Mouse (Mus musculus) limb, embryonic 10.5 days (tissue): ENCODE measurements around the gene Olfr410. TPM values are rescaled to one million over a fixed set of nuclear protein-coding genes. Genes with fewer than 3 reads are reported as not detected.

Experiments
- DNase-seq: peaks from one replicate; pipeline ENCODE4 v3.0.0-alpha.2; 2017; ENCODE audit warnings: low spot score
- H3K27ac ChIP-seq: fragments of 300-500 bp; sonication (generic); 2 replicates; pipeline ENCODE4 v1.5.1; 2016; ENCODE audit warnings: mild to moderate bottlenecking
- H3K27me3 ChIP-seq: fragments of 300-500 bp; sonication (generic); 2 replicates; pipeline ENCODE4 v1.6.1; 2016; ENCODE audit warnings: low read depth, mild to moderate bottlenecking; ENCODE audit not compliant: poor library complexity, severe bottlenecking
- H3K36me3 ChIP-seq: fragments of 300-500 bp; sonication (generic); 2 replicates; pipeline ENCODE4 v1.6.1; 2016; ENCODE audit warnings: mild to moderate bottlenecking, moderate library complexity
- H3K4me1 ChIP-seq: fragments of 300-500 bp; sonication (generic); 2 replicates; pipeline ENCODE4 v1.6.1; 2016
- H3K4me3 ChIP-seq: fragments of 300-500 bp; sonication (generic); 2 replicates; pipeline ENCODE4 v1.5.1; 2016; ENCODE audit warnings: mild to moderate bottlenecking, moderate library complexity
- H3K9me3 ChIP-seq: fragments of 300-500 bp; sonication (generic); replicated peaks from 2 replicates; pipeline ENCODE4 v1.6.1; 2016; ENCODE audit warnings: mild to moderate bottlenecking
- WGBS: fragments of 180-500 bp; shearing (Covaris S2); methylation state at CpG from one replicate; pipeline ENCODE4 v1.1.7; 2016; 5-methylcytosine and 5-hydroxymethylcytosine counted together
- polyA plus RNA-seq: library from polyadenylated mRNA; unstranded; fragments of >200 nt; fragmentation: Nextera tagmentation; extraction: Ambion mirVana; gene quantifications from 2 replicates; pipeline ENCODE4 v1.2.1, GENCODE M21; 2016

Olfr410 gene
- not detected in 2 replicates for polyA plus RNA-seq

- 83% methylated on average over 6 of the region's 6 CpGs for WGBS
- Histone ChIP-seq H3K9me3 (no peaks in the 10 kb centered on the region), H3K4me1 (no peaks in the 10 kb centered on the region), H3K4me3 (no peak within 1 kb of the TSS), H3K27ac (no peak within 1 kb of the TSS), H3K36me3 (no peaks in the 10 kb centered on the region), H3K27me3 (no peaks in the 10 kb centered on the region)
- no peak for DNase-seq
Measured at GRCm38 (mm10) chr11:74337931-74338330, at the start of gene Olfr410. Gene Olfr410 (minus strand): TSS chr11:74338031.

- H3K9me3 ChIP-seq: no peaks in the 10 kb centered on the region
- 83% methylated on average over 5 of the region's 5 CpGs for WGBS
- no peak for DNase-seq
- no peaks in the 10 kb centered on the region for H3K27me3 ChIP-seq
- no peak overlapping the region for H3K4me3 ChIP-seq
- H3K27ac ChIP-seq: no peak overlapping the region
- H3K4me1 ChIP-seq: peaks cover 6% of the 10 kb centered on the region; the same call in 1 of the 2 replicates
- H3K36me3 ChIP-seq: no peaks in the 10 kb centered on the region
Measured at GRCm38 (mm10) chr11:74387203-74387602, 49.4 kb upstream of the Olfr410 start.

GRCm38 (mm10) chr11:74385674-74386073 lies 47.8 kb upstream of the Olfr410 start:
- Histone ChIP-seq H3K27me3 (no peaks in the 10 kb centered on the region), H3K36me3 (no peaks in the 10 kb centered on the region), H3K4me3 (no peak overlapping the region), H3K9me3 (no peaks in the 10 kb centered on the region), H3K4me1 (peaks cover 6% of the 10 kb centered on the region; the same call in 1 of the 2 replicates), H3K27ac (no peak overlapping the region)
- DNase-seq: no peak
- 91% methylated on average over 9 of the region's 9 CpGs for WGBS

GRCm38 (mm10) chr11:74379166-74379873 lies 41.5 kb upstream of the Olfr410 start:
- no peak for DNase-seq
- H3K27ac ChIP-seq: no peak overlapping the region
- WGBS: 73% methylated on average over 4 of the region's 4 CpGs

GRCm38 (mm10) chr11:74376847-74377246 lies 39.0 kb upstream of the Olfr410 start:
- Histone ChIP-seq H3K36me3 (no peaks in the 10 kb centered on the region), H3K9me3 (no peaks in the 10 kb centered on the region), H3K4me1 (peaks cover 5% of the 10 kb centered on the region; the same call in 1 of the 2 replicates), H3K4me3 (no peak overlapping the region), H3K27me3 (no peaks in the 10 kb centered on the region), H3K27ac (no peak overlapping the region)
- DNase-seq: peak; percentile 37
- WGBS: 82% methylated on average over 3 of the region's 3 CpGs

More at GRCm38 (mm10) chr11:74379166-74379873, 41.5 kb upstream of the Olfr410 start:
- no peaks in the 10 kb centered on the region for H3K27me3 ChIP-seq
- H3K9me3 ChIP-seq: no peaks in the 10 kb centered on the region
- H3K4me3 ChIP-seq: no peak overlapping the region
- H3K36me3 ChIP-seq: no peaks in the 10 kb centered on the region
- H3K4me1 ChIP-seq: peaks cover 5% of the 10 kb centered on the region; the same call in 1 of the 2 replicates

GRCm38 (mm10) chr11:74371393-74372100 lies 33.7 kb upstream of the Olfr410 start:
- Histone ChIP-seq H3K4me3 (no peak overlapping the region), H3K4me1 (no peaks in the 10 kb centered on the region), H3K9me3 (no peaks in the 10 kb centered on the region), H3K27me3 (peaks cover 5% of the 10 kb centered on the region; the same call in 1 of the 2 replicates), H3K27ac (no peak overlapping the region), H3K36me3 (no peaks in the 10 kb centered on the region)
- 18% methylated on average over 22 of the region's 22 CpGs for WGBS
- peak; percentile 88 for DNase-seq

DNA sequence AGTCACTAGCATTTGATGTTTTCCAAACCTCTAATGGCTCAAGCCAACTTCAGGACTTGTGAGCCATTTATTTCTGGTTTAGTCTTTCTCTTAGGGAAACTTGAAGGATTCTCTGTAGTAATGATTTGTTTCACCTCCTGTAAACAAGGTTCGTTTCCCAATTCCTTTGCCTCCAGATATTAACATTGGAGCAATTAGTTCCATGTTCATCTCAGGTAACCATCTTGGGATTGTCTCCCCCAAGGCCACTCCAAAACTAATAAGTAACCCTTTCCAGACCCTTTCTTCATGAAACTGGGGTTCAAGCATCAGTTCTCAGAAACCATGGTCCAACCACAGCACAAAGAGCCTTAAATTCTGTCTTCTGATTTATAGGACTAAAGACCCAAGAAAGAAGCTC lies 23.9 kb upstream of the Olfr410 start, which contains the start of gene Olfr412:
Olfr412 (plus strand) TSS at position 301 of the 400 bp plus-strand sequence.
- 82% methylated on average over 1 of the region's 1 CpGs for WGBS
- DNase-seq: no peak
- no peaks in the 10 kb centered on the region for H3K36me3 ChIP-seq
- no peaks in the 10 kb centered on the region for H3K9me3 ChIP-seq
- no peak within 1 kb of the TSS for H3K4me3 ChIP-seq
- no peaks in the 10 kb centered on the region for H3K4me1 ChIP-seq
- no peaks in the 10 kb centered on the region for H3K27me3 ChIP-seq
- no peak within 1 kb of the TSS for H3K27ac ChIP-seq

DNA sequence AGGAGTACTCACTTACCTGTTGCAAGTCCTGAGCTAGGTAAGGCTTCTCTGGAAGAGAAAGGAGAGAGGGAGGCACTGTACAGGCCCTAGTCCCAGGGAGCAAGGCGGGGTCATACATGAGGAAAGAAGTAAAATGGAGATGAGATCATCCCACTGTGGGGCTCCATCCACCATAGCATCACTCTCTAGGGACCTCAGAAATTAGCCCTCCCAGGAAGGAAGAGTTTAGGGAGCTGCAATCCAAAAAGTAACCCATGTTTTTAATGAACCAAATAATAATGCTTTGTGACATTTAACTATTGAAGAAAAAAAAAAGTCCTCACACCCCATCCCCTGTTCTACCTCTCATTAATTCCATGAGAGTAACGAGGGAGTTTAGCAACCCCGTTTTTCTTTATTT lies 14.7 kb upstream of the Olfr410 start, which contains the start of gene Olfr411:
Olfr411 (minus strand) TSS at position 101 of the 400 bp plus-strand sequence.
- WGBS: 86% methylated on average over 3 of the region's 3 CpGs
- Histone ChIP-seq H3K4me1 (no peaks in the 10 kb centered on the region), H3K27me3 (no peaks in the 10 kb centered on the region), H3K9me3 (no peaks in the 10 kb centered on the region), H3K27ac (no peak within 1 kb of the TSS), H3K36me3 (no peaks in the 10 kb centered on the region), H3K4me3 (no peak within 1 kb of the TSS)
- DNase-seq: no peak

GRCm38 (mm10) chr11:74328781-74329180 lies 9.1 kb downstream of the Olfr410 start:
- DNase-seq: no peak
- Histone ChIP-seq H3K36me3 (no peaks in the 10 kb centered on the region), H3K4me3 (no peak overlapping the region), H3K4me1 (no peaks in the 10 kb centered on the region), H3K9me3 (no peaks in the 10 kb centered on the region), H3K27ac (no peak overlapping the region), H3K27me3 (no peaks in the 10 kb centered on the region)

GRCm38 (mm10) chr11:74326044-74326443 lies 11.8 kb downstream of the Olfr410 start:
- Histone ChIP-seq H3K9me3 (no peaks in the 10 kb centered on the region), H3K27ac (no peak overlapping the region), H3K27me3 (no peaks in the 10 kb centered on the region), H3K4me1 (no peaks in the 10 kb centered on the region), H3K4me3 (no peak overlapping the region), H3K36me3 (no peaks in the 10 kb centered on the region)
- DNase-seq: no peak
- 84% methylated on average over 2 of the region's 2 CpGs for WGBS

GRCm38 (mm10) chr11:74287256-74287655 lies 50.6 kb downstream of the Olfr410 start:
- no peaks in the 10 kb centered on the region; the same call in 1 of the 2 replicates for H3K9me3 ChIP-seq
- no peaks in the 10 kb centered on the region for H3K4me1 ChIP-seq
- WGBS: 77% methylated on average over 2 of the region's 2 CpGs
- no peak overlapping the region for H3K27ac ChIP-seq
- no peak overlapping the region for H3K4me3 ChIP-seq
- no peaks in the 10 kb centered on the region for H3K36me3 ChIP-seq
- no peak for DNase-seq
- H3K27me3 ChIP-seq: no peaks in the 10 kb centered on the region

DNA sequence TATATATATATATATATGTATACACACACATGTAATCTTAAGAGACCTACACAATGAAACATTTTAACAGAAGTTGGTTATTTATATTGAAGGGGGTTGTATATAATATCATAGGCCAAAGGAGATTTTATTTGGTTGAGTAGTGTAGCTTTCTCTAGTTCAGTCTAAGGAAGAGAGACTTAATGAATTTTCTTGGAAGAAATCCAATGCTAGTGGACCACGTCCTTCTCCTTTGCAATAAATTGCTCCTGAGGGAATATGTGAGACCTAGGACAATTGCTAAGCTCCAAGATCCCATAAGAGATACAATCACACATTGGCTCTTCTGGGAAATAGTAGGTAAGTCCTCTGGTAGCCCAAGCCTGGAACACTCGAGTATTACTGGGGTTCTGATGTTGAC lies 54.4 kb downstream of the Olfr410 start, which contains the start of gene Olfr59:
Olfr59 (plus strand) TSS at position 301 of the 400 bp plus-strand sequence.
- H3K4me3 ChIP-seq: no peak within 1 kb of the TSS
- no peak within 1 kb of the TSS for H3K27ac ChIP-seq
- no peaks in the 10 kb centered on the region for H3K36me3 ChIP-seq
- WGBS: 66% methylated on average over 2 of the region's 2 CpGs
- DNase-seq: no peak
- no peaks in the 10 kb centered on the region for H3K27me3 ChIP-seq
- no peaks in the 10 kb centered on the region for H3K4me1 ChIP-seq
- no peaks in the 10 kb centered on the region; the same call in 1 of the 2 replicates for H3K9me3 ChIP-seq
